Mouse (Mus musculus): Measurements from ENCODE around the gene Ccdc96.

GRCm38 (mm10) chr5:36515558-36515957, 31.2 kb downstream of the Ccdc96 start:
- TF ChIP-seq CTCF (IDR thresholded peaks at IDR 0.05; ENCODE audit: insufficient read depth, low read length) (no peak), POLR2A (IDR thresholded peaks at IDR 0.05; ENCODE audit: borderline replicate concordance, extremely low read depth, low read depth, low read length) (no peak)

All from lung, adult 2 months (tissue).